Mouse (Mus musculus): Measurements from ENCODE around the gene Prr11.

Prr11 gene

DNA sequence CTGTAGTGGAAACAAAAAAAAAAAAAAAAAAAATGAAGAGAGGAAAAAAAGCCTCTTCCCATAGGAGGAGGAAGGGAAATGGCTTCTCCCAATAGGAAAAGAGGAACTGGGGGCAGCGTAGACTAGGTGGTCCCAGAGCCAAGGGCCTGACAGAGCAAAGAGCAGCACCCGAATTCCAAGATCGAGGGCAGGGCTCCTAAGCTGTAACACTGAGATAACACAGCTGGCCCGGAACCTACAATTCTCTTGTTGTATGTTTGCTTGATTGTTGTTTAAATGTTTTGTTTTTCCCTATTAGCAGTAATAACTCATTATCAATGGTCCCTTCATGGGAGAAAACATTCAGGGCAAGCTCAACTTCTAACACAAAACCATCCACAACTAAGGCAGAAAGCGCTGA lies 61.5 kb downstream of the Prr11 start:
- DNase-seq, result no peak

DNA sequence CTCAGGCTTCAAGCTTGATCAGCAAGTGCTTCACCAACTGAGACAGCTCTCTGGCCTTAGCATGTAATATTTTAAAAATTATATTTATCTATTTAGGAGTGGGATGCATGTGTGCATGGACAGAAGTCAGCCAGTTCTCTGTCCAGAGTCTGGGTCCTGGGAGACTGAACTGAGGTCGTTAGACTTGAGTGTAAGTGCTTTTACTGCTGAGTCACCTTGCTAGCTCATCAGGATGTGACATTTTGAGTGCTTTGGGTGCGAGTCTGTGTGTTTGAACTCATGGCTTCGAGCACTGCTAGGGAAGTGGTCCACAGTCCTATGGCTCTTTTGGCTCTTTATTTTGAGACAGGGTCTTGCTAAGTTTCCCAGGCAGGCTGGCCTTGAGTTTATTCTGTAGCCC lies 65.5 kb downstream of the Prr11 start:
- no peak for DNase-seq

DNA sequence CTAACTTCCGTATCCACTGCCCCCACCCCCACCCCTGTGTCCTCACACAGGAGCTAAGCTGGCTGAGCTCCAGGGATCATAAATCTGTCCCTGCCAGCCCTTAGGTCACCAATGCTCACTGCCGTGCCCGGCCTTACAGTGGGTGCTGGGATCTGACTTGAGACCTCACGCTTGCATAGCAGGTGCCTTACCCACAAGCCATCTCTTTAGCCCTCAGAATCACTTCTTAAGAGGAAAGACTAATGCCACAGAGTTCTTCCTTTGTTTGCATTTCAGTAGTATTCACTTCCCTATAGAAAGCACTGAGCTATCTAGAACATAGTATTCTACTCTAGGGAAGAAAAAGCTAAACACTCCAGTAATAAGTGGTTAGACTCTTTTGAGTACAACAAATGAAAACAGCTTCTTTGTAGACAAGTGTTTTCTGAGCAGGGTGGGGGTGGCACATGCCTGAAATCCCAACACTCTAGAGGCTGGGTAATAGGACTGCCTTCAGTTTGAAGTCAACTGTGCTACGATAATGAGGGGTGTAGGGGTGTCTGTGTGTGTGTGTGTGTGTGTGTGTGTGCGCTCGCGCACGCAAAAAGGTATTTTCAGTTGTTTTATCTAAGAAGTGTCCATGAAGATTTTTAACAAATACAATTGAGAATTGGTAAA lies 69.1 kb downstream of the Prr11 start:
- DNase-seq, result no peak

Data from thymus, postnatal 14 days (tissue).